In the genomic region with DNA sequence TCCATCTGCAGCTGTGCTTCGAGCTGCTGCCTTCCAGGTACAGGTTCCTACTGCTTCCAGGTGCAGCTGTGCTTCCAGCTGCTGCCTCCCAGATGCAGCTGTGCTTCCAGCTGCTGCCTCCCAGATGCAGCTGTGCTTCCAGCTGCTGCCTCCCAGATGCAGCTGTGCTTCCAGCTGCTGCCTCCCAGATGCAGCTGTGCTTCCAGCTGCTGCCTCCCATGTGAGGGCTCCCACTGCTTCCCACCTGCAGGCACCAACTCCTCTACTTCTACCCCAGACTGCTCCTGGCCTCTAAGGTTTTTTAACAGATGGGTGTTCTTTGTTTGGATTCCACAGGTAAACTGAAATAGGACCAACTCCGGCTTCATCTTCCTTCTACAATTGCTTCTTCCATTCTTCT, we compare ENCODE assay signal across 21 mouse cellular contexts. TPM values are rescaled to one million over a fixed set of nuclear protein-coding genes. Genes with fewer than 3 reads are reported as not detected.
"Had no signal": no experiment of that assay in that cellular context is flagged by ENCODE, and none has a peak within 500 bp of the region (broad histone marks: within the 10 kb centered on the region; RNA-seq: fewer than 3 reads in every experiment).

No protein-coding gene starts in this region.

RNA-seq across cellular contexts. Expression of a gene that starts 13.3 kb away (rescaled TPM):
- polyA plus RNA-seq: heart, embryonic 12.5 days; heart, embryonic 14.5 days; heart, postnatal 0 days; inflammation-experienced regulatory T-cells, adult 6 months; intestine, embryonic 14.5 days; intestine, embryonic 15.5 days; intestine, embryonic 16.5 days; intestine, postnatal 0 days; kidney, adult 2 months; large intestine, adult 2 months had no signal

RNA-seq across cellular contexts. Expression of a gene that starts 49.8 kb away (rescaled TPM):
- polyA plus RNA-seq: heart, embryonic 10.5 days; heart, embryonic 11.5 days; heart, embryonic 12.5 days; hindbrain, embryonic 11.5 days; hindbrain, embryonic 12.5 days; hindbrain, embryonic 13.5 days; hindbrain, embryonic 14.5 days; hindbrain, embryonic 15.5 days; inflammation-experienced regulatory T-cells, adult 6 months; intestine, embryonic 14.5 days; intestine, embryonic 15.5 days; intestine, embryonic 16.5 days; intestine, postnatal 0 days; kidney, adult 2 months; kidney, embryonic 14.5 days; kidney, embryonic 15.5 days; kidney, embryonic 16.5 days; kidney, postnatal 0 days; large intestine, adult 2 months had no signal
